ENCODE assay signal across 20 mouse cellular contexts in genomic region chr5:53668021-53668420, GRCm38 (mm10). TPM values are rescaled to one million over a fixed set of nuclear protein-coding genes. Genes with fewer than 3 reads are reported as not detected.
DNase-seq lines count a peak whose midpoint lies in the region; ATAC-seq and TF ChIP-seq lines count a peak whose summit lies in the region.
"Had no signal": no experiment of that assay in that cellular context is flagged by ENCODE, and none has a peak within 500 bp of the region (broad histone marks: within the 10 kb centered on the region; RNA-seq: fewer than 3 reads in every experiment).

No protein-coding gene starts in this region.

- H3K4me2 ChIP-seq in kidney, embryonic 15.5 days = no peak overlapping the region
- H3K4me2 ChIP-seq: embryonic facial prominence, embryonic 12.5 days; forebrain, embryonic 13.5 days; forebrain, embryonic 15.5 days had no signal

- no peak for TF ChIP-seq CTCF in E14TG2a.4 (conservative IDR thresholded peaks at IDR 0.05; ENCODE audit: low read length)

- peaks cover 86% of the 10 kb centered on the region for H3K4me1 ChIP-seq in E14TG2a.4 (replicated peaks; ENCODE audit: low read depth, low read length)
- no peaks in the 10 kb centered on the region for H3K4me1 ChIP-seq in kidney, embryonic 15.5 days
- H3K4me1 ChIP-seq: embryonic facial prominence, embryonic 10.5 days; embryonic facial prominence, embryonic 12.5 days; forebrain, embryonic 13.5 days; forebrain, embryonic 15.5 days had no signal

- ATAC-seq in kidney, embryonic 15.5 days (replicated peaks; ENCODE audit: low FRiP score) = no peak
- ATAC-seq: forebrain, embryonic 13.5 days; forebrain, embryonic 15.5 days; forebrain, postnatal 0 days had no signal

- WGBS in kidney, embryonic 15.5 days = 84% methylated on average over 5 of the region's 5 CpGs

- H3K9me3 ChIP-seq in E14TG2a.4 (ENCODE audit: low read length) = peaks cover 3% of the 10 kb centered on the region
- H3K9me3 ChIP-seq in kidney, embryonic 15.5 days (replicated peaks) = no peaks in the 10 kb centered on the region
- H3K9me3 ChIP-seq: embryonic facial prominence, embryonic 10.5 days; embryonic facial prominence, embryonic 12.5 days; forebrain, embryonic 13.5 days; forebrain, embryonic 15.5 days had no signal

- H3K27me3 ChIP-seq in E14TG2a.4 (ENCODE audit: insufficient read depth, low read length) = no peaks in the 10 kb centered on the region
- no peaks in the 10 kb centered on the region for H3K27me3 ChIP-seq in kidney, embryonic 15.5 days
- H3K27me3 ChIP-seq: embryonic facial prominence, embryonic 12.5 days; forebrain, embryonic 13.5 days; forebrain, embryonic 15.5 days had no signal

- H3K36me3 ChIP-seq in E14TG2a.4 (ENCODE audit: insufficient read depth, low read length) = peaks cover 13% of the 10 kb centered on the region; the same call in 1 of the 2 replicates
- H3K36me3 ChIP-seq in kidney, embryonic 15.5 days = no peaks in the 10 kb centered on the region
- H3K36me3 ChIP-seq: embryonic facial prominence, embryonic 10.5 days; embryonic facial prominence, embryonic 12.5 days; forebrain, embryonic 15.5 days had no signal

- DNase-seq in ES-CJ7 (ENCODE audit: low read depth, low spot score) (peak; percentile 58), ZHBTc4 (ENCODE audit: low read depth, low spot score) (peak; percentile 70)
- DNase-seq in cerebellum, adult 8-10 months = no peak
- DNase-seq: adrenal gland, adult 2 months; adrenal gland, postnatal 10 days; adrenal gland, postnatal 25 days; cerebellum, adult 11 months; cerebellum, adult 18-20 months; cerebellum, adult 9-10 months; cerebellum, postnatal 10 days; cerebellum, postnatal 25 days; forebrain, postnatal 0 days had no signal

- no peak overlapping the region for H3K9ac ChIP-seq in kidney, embryonic 15.5 days
- H3K9ac ChIP-seq: embryonic facial prominence, embryonic 12.5 days; forebrain, embryonic 13.5 days; forebrain, embryonic 15.5 days; forebrain, postnatal 0 days had no signal

- 0 out of 2 replicates have a peak overlapping the region, but pooled peaks have one; percentile 13 for H3K4me3 ChIP-seq in E14TG2a.4 (replicated peaks; ENCODE audit: low read length)
- no peak overlapping the region for H3K4me3 ChIP-seq in kidney, embryonic 15.5 days (replicated peaks)
- H3K4me3 ChIP-seq: embryonic facial prominence, embryonic 10.5 days; embryonic facial prominence, embryonic 12.5 days; forebrain, embryonic 13.5 days; forebrain, embryonic 15.5 days had no signal

- no peak overlapping the region for H3K27ac ChIP-seq in kidney, embryonic 15.5 days
- H3K27ac ChIP-seq: embryonic facial prominence, embryonic 10.5 days; embryonic facial prominence, embryonic 12.5 days; forebrain, embryonic 13.5 days; forebrain, embryonic 15.5 days had no signal

RNA-seq across cellular contexts. Expression of gene Cckar, which starts 39.5 kb away (rescaled TPM):
- 3.9 and 4.3 TPM in 2 replicates for polyA plus RNA-seq in kidney, embryonic 15.5 days (2015; fragmentation: Nextera tagmentation; extraction: Ambion mirVana)
- polyA plus RNA-seq: C2C12; cortical plate, adult 2 months had no signal
